Mouse (Mus musculus) midbrain, embryonic 16.5 days (tissue): ENCODE results near the gene Dapk3. TPM values are rescaled to one million over a fixed set of nuclear protein-coding genes. Genes with fewer than 3 reads are reported as not detected.

Source experiments
- ATAC-seq: fragments of 200-750 bp; cut with Nextera tagmentation; 2 replicates; pipeline ENCODE4 v1.8.0; 2017; ENCODE audit warnings: moderate TSS enrichment
- H3K27ac ChIP-seq: fragments of 300-500 bp; sonication (generic); 2 replicates; pipeline ENCODE4 v1.5.1; 2014; ENCODE audit warnings: mild to moderate bottlenecking, low read length, mixed read lengths
- H3K27me3 ChIP-seq: fragments of 300-500 bp; sonication (generic); 2 replicates; pipeline ENCODE4 v1.6.1; 2014; ENCODE audit warnings: low read depth, low read length, mixed read lengths; ENCODE audit not compliant: control insufficient read depth, insufficient read depth
- H3K36me3 ChIP-seq: fragments of 300-500 bp; sonication (generic); 2 replicates; pipeline ENCODE4 v1.6.1; 2014; ENCODE audit warnings: mild to moderate bottlenecking, low read length, moderate library complexity, mixed read lengths; ENCODE audit not compliant: control insufficient read depth, insufficient read depth
- H3K4me1 ChIP-seq: fragments of 300-500 bp; sonication (generic); 2 replicates; pipeline ENCODE4 v1.6.1; 2014; ENCODE audit warnings: mild to moderate bottlenecking, low read length, mixed read lengths; ENCODE audit not compliant: control insufficient read depth, insufficient read depth
- H3K4me2 ChIP-seq: fragments of 300-500 bp; sonication (generic); 2 replicates; pipeline ENCODE4 v1.6.1; 2014; ENCODE audit warnings: mild to moderate bottlenecking, low read length, mixed read lengths
- H3K4me3 ChIP-seq: fragments of 300-500 bp; sonication (generic); 2 replicates; pipeline ENCODE4 v1.5.1; 2014; ENCODE audit warnings: low read depth, mild to moderate bottlenecking, low read length, moderate library complexity, mixed read lengths
- H3K9ac ChIP-seq: fragments of 300-500 bp; sonication (generic); 2 replicates; pipeline ENCODE4 v1.6.1; 2014; ENCODE audit warnings: low read depth, low read length, mixed read lengths
- H3K9me3 ChIP-seq: fragments of 300-500 bp; sonication (generic); replicated peaks from 2 replicates; pipeline ENCODE4 v1.6.1; 2014; ENCODE audit warnings: mild to moderate bottlenecking, low read length, mixed read lengths; ENCODE audit not compliant: control insufficient read depth, poor library complexity, severe bottlenecking
- WGBS: fragments of 180-500 bp; shearing (Covaris S2); extraction: QIAGEN DNeasy Blood & Tissue Kit; methylation state at CpG from one replicate; pipeline ENCODE4 v1.1.7; 2014; 5-methylcytosine and 5-hydroxymethylcytosine counted together
- polyA plus RNA-seq: library from polyadenylated mRNA; unstranded; fragments of >200 nt; fragmentation: Nextera tagmentation; extraction: Ambion mirVana; gene quantifications from 2 replicates; pipeline ENCODE4 v1.2.1, GENCODE M21; 2015

Dapk3 gene
- polyA plus RNA-seq, 1 experiment from 2014 or later, result 58.3 TPM

GRCm38 (mm10) chr10:81192270-81192967 lies 9.6 kb downstream of the Dapk3 start:
- peak; percentile 87 for ATAC-seq
- WGBS, result 1% methylated on average over 61 of the region's 93 CpGs

GRCm38 (mm10) chr10:81192968-81193501 lies 10.2 kb downstream of the Dapk3 start:
- peak; percentile 47 for ATAC-seq
- Histone ChIP-seq H3K9ac (peak overlapping the region; percentile 84), H3K36me3 (peaks cover 16% of the 10 kb centered on the region), H3K9me3 (no peaks in the 10 kb centered on the region), H3K27ac (peak overlapping the region; percentile 96), H3K4me1 (peaks cover 21% of the 10 kb centered on the region), H3K4me3 (peak overlapping the region; percentile 59), H3K27me3 (peaks cover 22% of the 10 kb centered on the region), H3K4me2 (peak overlapping the region; percentile 98)
- WGBS, result 2% methylated on average over 19 of the region's 19 CpGs

More at GRCm38 (mm10) chr10:81192270-81192967, 9.6 kb downstream of the Dapk3 start:
- Histone ChIP-seq H3K9ac (peak overlapping the region; percentile 84), H3K27me3 (peaks cover 22% of the 10 kb centered on the region), H3K4me3 (peak overlapping the region; percentile 59), H3K4me1 (peaks cover 21% of the 10 kb centered on the region), H3K27ac (peak overlapping the region; percentile 96), H3K9me3 (no peaks in the 10 kb centered on the region), H3K36me3 (peaks cover 16% of the 10 kb centered on the region), H3K4me2 (peak overlapping the region; percentile 98)

- 13% methylated on average over 36 of the region's 37 CpGs for WGBS
- H3K4me3 ChIP-seq, result no peak overlapping the region
- no peak overlapping the region for H3K27ac ChIP-seq
- no peaks in the 10 kb centered on the region for H3K9me3 ChIP-seq
- peaks cover 12% of the 10 kb centered on the region for H3K36me3 ChIP-seq
- no peak for ATAC-seq
- no peak overlapping the region for H3K4me2 ChIP-seq
- H3K4me1 ChIP-seq, result peaks cover 21% of the 10 kb centered on the region
- H3K9ac ChIP-seq, result peak overlapping the region; percentile 21; the same call in 1 of the 2 replicates
- peaks cover 22% of the 10 kb centered on the region for H3K27me3 ChIP-seq
These were observed 11.4 kb downstream of the Dapk3 start for GRCm38 (mm10) chr10:81193991-81194774.

GRCm38 (mm10) chr10:81195300-81195699 lies 12.5 kb downstream of the Dapk3 start:
- Histone ChIP-seq H3K9me3 (no peaks in the 10 kb centered on the region), H3K27me3 (peaks cover 22% of the 10 kb centered on the region)
- ATAC-seq, result no peak

GRCm38 (mm10) chr10:81196470-81197065 lies 13.8 kb downstream of the Dapk3 start:
- no peak overlapping the region for H3K27ac ChIP-seq
- no peaks in the 10 kb centered on the region for H3K9me3 ChIP-seq
- H3K4me3 ChIP-seq, result no peak overlapping the region
- no peaks in the 10 kb centered on the region for H3K36me3 ChIP-seq
- no peak overlapping the region for H3K4me2 ChIP-seq
- 69% methylated on average over 11 of the region's 11 CpGs for WGBS
- H3K9ac ChIP-seq, result no peak overlapping the region
- ATAC-seq, result no peak
- H3K27me3 ChIP-seq, result peaks cover 22% of the 10 kb centered on the region
- H3K4me1 ChIP-seq, result peaks cover 19% of the 10 kb centered on the region

More at GRCm38 (mm10) chr10:81195300-81195699, 12.5 kb downstream of the Dapk3 start:
- H3K4me1 ChIP-seq, result peaks cover 21% of the 10 kb centered on the region
- peaks cover 6% of the 10 kb centered on the region for H3K36me3 ChIP-seq
- H3K9ac ChIP-seq, result no peak overlapping the region
- no peak overlapping the region for H3K4me2 ChIP-seq
- H3K4me3 ChIP-seq, result no peak overlapping the region
- 69% methylated on average over 4 of the region's 4 CpGs for WGBS
- no peak overlapping the region for H3K27ac ChIP-seq

GRCm38 (mm10) chr10:81197305-81197704 lies 14.5 kb downstream of the Dapk3 start:
- H3K4me3 ChIP-seq, result no peak overlapping the region
- H3K27ac ChIP-seq, result no peak overlapping the region
- H3K4me2 ChIP-seq, result no peak overlapping the region
- H3K27me3 ChIP-seq, result peaks cover 22% of the 10 kb centered on the region
- H3K36me3 ChIP-seq, result no peaks in the 10 kb centered on the region
- H3K9me3 ChIP-seq, result no peaks in the 10 kb centered on the region
- H3K4me1 ChIP-seq, result peaks cover 13% of the 10 kb centered on the region
- H3K9ac ChIP-seq, result no peak overlapping the region
- 57% methylated on average over 6 of the region's 6 CpGs for WGBS
- ATAC-seq, result no peak

GRCm38 (mm10) chr10:81198230-81198629 lies 15.4 kb downstream of the Dapk3 start:
- H3K4me3 ChIP-seq, result no peak overlapping the region
- no peak for ATAC-seq
- 2% methylated on average over 9 of the region's 9 CpGs for WGBS

GRCm38 (mm10) chr10:81198990-81199389 lies 16.2 kb downstream of the Dapk3 start:
- H3K4me1 ChIP-seq, result peaks cover 4% of the 10 kb centered on the region
- no peak overlapping the region for H3K27ac ChIP-seq
- H3K36me3 ChIP-seq, result no peaks in the 10 kb centered on the region
- 78% methylated on average over 6 of the region's 6 CpGs for WGBS
- no peaks in the 10 kb centered on the region for H3K9me3 ChIP-seq
- no peak overlapping the region for H3K9ac ChIP-seq
- no peak overlapping the region for H3K4me2 ChIP-seq
- H3K4me3 ChIP-seq, result no peak overlapping the region
- ATAC-seq, result no peak
- H3K27me3 ChIP-seq, result peaks cover 22% of the 10 kb centered on the region

More at GRCm38 (mm10) chr10:81198230-81198629, 15.4 kb downstream of the Dapk3 start:
- Histone ChIP-seq H3K9ac (no peak overlapping the region), H3K4me2 (no peak overlapping the region), H3K36me3 (no peaks in the 10 kb centered on the region), H3K27ac (no peak overlapping the region), H3K9me3 (no peaks in the 10 kb centered on the region), H3K27me3 (peaks cover 22% of the 10 kb centered on the region), H3K4me1 (peaks cover 10% of the 10 kb centered on the region)
